Mouse (Mus musculus): ENCODE results near the gene Eif3l.

Eif3l gene

GRCm38 (mm10) chr15:79093083-79093839 is 18.3 kb downstream of the Eif3l start:
- in situ Hi-C loops (cut with MboI, MseI), result no loop called here

- in situ Hi-C loops (cut with MboI, MseI), result no loop called here
Measured at GRCm38 (mm10) chr15:79095483-79095882, 20.5 kb downstream of the Eif3l start.

GRCm38 (mm10) chr15:79096556-79096955 is 21.6 kb downstream of the Eif3l start:
- in situ Hi-C loops (cut with MboI, MseI), result no loop called here

DNA sequence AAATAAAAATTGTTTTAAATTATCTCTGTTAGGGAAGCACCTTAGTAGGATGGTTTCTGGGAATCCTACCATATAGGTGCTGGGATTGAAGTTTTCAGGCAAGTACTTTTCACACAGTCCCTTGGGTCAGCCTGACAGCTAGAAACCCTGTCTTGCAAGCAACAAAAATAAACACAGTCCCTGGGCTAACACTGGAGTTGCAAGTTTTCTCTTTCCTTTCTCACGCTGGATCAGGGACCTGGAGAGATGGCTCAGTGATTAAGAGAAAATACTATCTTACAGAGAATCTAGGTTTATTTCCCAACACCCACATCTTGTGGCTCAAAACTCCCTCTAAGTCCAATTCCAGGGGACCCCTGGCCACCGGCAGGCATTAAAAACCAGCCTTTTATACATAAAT is 22.2 kb downstream of the Eif3l start:
- in situ Hi-C loops (cut with MboI, MseI), result no loop called here

- in situ Hi-C loops (cut with MboI, MseI), result no loop called here
Measured at GRCm38 (mm10) chr15:79097611-79098025, 22.6 kb downstream of the Eif3l start.

DNA sequence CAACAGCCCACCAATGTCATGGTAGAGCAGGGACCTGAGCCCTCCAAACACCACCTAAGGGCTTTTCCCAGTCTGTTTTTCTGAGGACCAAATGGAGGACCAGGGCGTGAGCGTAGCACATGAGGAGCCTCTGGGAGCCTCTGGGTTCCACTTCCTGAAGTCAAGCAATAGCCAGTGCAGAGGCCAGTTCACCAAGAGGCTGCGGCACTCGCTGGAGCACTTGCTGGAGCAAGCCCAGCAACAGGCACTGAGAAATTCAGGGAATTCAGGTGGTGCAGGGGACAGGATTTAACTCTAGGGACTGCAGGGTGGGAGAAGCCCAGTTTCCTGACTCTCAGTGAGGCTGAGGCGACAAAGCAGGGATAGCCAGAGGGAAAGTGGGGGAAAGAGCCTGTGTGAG is 23.2 kb downstream of the Eif3l start:
- in situ Hi-C loops (cut with MboI, MseI), result no loop called here

DNA sequence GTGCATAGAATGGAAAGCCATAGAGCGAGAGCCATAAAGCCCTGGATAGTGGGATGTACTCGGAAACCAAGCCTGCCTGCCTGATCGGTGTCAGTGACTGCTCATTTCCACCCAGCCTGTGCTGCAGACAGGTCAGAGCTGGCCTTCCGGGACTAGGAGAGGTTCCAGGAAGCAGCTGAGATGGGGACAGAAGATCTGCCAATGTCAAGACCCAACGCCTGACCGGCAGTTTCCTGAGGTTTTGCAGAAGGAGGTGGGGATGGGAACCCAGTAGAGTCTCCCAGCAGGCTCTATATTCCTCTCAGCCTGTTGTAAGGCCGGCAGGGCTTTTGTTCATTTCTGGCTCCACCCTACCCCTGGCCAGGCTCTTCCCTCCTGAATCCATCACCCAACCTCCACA is 23.9 kb downstream of the Eif3l start:
- in situ Hi-C loops (cut with MboI, MseI), result no loop called here

- in situ Hi-C loops (cut with MboI, MseI), result no loop called here
Measured at GRCm38 (mm10) chr15:79099456-79099855, 24.5 kb downstream of the Eif3l start.

DNA sequence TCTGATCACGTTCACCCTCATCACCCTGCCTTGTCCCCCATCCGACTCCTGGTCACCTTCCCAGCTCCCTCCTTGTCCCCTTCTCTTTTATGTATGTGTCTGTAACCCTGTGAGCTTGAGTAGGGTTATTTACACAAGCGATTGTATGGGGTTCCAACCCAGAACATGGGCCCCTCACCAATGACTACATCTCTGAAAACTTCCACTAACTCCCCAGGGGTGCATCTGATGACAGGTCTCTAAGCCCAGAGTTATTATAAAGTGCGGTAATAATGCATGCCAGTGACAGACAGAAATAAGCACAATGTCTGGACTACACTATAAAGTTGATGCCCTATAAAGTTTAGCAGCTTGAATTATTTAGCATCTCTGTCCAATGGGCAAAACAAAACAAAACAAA is 25.4 kb downstream of the Eif3l start:
- in situ Hi-C loops (cut with MboI, MseI), result no loop called here

DNA sequence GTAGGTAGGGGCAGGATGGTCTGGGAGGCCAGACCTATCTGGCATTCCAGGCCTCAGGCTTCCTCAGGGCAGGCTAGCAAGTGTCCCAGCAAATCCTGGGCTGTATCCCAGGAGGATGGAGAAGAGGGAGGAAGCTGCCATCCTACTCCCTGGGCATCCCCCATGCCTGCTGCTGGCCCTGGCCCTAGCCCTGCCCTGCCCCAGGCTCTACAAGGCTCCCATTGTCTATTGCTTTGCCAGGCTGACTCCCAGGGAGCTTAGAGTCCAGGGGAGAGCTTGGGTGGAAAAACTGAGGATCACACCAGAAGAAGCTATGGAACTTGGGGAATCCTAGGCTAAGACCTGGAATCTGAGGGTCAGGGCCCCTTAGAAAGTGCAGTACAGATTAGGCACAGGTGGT is 26.6 kb downstream of the Eif3l start:
- in situ Hi-C loops (cut with MboI, MseI), result no loop called here

- in situ Hi-C loops (cut with MboI, MseI), result no loop called here
Measured at GRCm38 (mm10) chr15:79103264-79103663, 28.3 kb downstream of the Eif3l start.

DNA sequence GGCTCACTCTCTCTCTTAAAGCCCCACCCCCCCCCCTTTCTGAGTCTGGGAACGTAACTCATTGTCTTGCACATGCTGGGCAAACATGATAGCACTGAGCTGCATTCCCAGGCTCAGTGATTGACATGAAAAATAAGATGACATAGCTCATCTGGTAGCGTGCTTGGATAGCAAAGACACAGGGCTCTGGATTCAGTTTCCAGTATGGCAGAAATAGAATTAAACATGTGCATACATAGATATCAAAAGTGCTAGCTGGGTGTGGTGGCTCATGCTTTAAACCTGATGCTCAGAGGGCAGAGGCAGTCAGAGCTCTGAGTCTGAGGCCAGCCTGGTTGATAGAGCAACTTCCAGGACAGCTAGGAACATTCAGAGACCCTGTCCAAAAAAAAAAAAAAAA is 30.8 kb downstream of the Eif3l start:
- in situ Hi-C loops (cut with MboI, MseI), result no loop called here

GRCm38 (mm10) chr15:79107966-79108365 is 33.0 kb downstream of the Eif3l start:
- in situ Hi-C loops (cut with MboI, MseI), result no loop called here

DNA sequence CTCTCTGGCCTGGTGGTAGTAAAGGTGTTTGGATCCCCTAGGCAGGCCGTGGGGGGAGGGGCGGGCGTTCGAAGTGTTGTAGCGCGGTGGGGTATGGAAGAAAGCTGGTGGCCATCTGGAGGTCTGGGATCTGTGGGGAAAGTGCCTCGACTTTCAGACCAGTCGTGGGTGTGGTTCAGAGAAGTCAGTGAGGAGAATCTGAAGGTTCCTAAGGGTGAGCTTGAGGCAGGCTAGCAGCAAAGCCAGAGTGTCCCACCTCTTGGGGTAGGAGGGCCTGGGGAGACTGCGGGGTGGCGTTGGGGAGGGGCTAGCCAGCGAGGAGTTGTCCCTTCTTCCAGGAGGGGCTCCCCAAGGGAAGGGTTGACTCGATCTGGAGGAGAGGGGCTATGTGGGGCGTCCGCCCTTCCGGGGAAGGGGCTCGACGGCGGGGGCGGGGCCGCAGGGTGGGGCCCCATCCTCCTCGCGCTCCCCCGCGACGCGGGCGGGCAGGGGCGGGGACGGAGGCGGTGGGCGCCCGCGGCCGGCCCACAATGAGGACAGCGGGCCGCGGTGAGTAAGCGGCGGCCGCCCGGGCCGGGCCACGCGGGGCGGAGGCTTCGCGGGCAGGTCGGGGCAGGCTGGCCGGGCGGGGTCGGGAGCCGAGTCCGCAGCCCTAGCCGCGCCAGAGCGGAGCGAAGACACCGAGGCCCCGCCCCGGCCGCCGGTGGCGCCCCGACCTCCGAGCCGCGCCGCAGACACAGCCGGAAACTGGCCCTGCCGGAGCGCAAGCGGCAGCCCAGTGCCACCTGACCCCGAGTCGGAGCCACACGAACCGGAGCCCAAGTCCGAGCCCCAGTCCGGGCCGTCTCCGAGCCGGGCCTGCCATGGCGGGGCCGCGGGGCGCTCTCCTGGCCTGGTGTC is 33.7 kb downstream of the Eif3l start, which contains the start of gene Micall1:
TSS of gene Micall1 (plus strand) at position 478 of the 900 bp plus-strand sequence.
- in situ Hi-C loops (cut with MboI, MseI), result no loop called here

DNA sequence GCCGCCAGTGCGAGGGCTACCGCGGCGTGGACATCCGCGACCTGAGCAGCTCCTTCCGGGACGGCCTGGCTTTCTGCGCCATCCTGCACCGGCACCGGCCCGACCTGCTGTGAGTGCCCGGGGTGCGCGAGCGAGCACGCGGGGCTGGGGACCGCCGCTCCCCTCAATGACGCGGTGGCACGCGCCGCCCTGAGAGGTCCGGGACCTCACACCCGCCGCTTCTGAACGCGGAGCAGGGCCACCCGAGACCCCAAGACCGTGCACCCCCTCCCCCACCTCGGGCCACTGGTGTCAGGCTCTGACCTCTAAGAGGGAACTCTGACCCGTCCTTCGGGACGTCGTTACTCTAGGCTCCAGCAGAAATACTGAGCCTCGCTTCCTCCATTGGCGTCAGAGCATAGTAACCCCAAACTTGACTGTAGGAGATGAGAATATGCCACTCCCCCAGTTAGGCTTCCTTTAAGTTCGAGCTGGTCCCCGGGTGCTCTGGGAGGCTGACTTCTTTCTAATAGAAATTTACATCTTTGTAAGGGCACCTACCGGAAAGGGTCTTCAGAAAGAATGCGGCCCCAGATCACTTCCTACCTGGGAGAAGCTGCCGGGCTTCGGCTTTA is 34.4 kb downstream of the Eif3l start:
- in situ Hi-C loops (cut with MboI, MseI), result no loop called here

DNA sequence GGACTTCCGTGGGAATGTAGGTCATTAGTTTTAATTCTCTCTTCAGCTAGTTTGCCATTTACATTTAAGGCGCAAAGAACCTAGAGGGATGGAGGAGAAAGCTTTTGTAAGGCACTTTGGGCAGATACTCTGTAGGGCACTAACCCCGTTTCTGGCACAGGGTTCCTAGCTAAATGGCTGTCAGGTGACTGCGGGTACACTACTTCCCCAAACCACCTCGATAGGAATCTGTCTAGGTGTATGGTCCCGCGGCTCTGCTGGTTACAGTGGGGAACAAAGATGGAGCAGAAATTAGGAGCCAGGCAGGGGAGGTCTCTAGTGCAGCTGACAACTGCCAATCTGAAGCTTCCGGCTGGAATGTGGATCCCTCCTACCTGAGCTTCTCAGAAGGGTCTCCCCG is 35.1 kb downstream of the Eif3l start:
- in situ Hi-C loops (cut with MboI, MseI), result no loop called here

DNA sequence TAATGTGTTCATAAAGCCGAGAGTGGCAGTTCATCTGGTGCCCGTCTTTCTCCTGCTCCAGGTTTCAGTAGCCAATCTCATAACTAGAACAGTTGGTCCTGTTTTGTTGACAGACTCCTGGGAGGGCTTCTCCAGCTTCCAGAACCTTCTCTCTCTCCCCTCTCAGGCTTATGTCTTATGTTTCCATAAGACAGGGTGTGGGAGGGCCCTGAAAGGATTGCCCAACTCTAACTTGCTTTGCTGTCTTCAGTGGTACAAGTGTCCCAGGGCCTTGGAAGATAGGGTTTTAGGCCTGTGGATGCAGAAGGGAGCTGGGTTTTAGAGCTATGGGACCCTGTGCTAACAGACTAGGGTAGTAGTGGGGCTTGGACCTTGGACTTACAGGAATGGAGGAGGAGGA is 35.5 kb downstream of the Eif3l start:
- in situ Hi-C loops (cut with MboI, MseI), result no loop called here

DNA sequence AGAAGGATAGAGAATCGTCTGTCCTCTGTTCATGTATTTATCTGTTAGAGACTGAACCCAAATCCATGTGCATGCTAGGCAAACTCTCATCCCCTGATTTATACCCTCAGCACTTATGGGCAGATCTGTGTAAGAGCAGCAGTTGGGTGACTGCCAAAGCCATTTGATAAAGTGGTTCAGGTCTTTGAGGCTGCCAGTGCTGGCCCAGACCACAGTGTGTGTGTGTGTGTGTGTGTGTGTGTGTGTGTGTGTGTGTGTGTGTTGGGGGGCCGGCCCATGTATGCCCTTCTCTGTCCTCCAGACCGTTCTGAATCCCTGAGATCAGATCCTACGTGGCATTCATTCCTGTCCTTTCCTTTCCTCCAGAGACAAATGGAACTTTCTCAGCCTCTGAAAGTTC is 36.8 kb downstream of the Eif3l start:
- in situ Hi-C loops (cut with MboI, MseI), result no loop called here

GRCm38 (mm10) chr15:79115276-79115675 is 40.3 kb downstream of the Eif3l start:
- in situ Hi-C loops (cut with MboI, MseI), result no loop called here

- in situ Hi-C loops (cut with MboI, MseI), result no loop called here
Measured at GRCm38 (mm10) chr15:79119491-79119890, 44.5 kb downstream of the Eif3l start.

GRCm38 (mm10) chr15:79122119-79122518 is 47.1 kb downstream of the Eif3l start:
- in situ Hi-C loops (cut with MboI, MseI), result no loop called here

DNA sequence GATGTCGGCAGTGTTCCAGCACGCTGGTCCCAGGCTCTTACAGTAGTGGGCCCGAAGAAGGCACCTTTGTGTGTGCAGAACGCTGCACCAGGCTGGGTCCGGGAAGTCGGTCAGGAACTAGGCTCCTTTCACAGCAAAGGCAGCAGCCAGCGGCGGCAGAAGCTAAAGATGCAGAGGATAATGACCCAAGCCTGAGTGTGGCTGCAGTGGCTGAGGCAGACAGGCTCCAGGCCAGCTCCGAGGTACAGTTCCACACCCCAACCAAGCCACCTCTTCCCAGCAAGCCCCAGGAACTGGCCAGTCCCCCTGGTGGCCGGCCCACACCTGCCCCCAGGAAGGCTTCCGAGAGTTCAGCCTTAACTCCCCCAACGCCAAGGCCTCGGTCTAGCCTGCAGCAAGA is 47.6 kb downstream of the Eif3l start:
- in situ Hi-C loops (cut with MboI, MseI), result no loop called here
